Mouse (Mus musculus): ENCODE data around the gene Pla2g7.

- TF ChIP-seq CTCF (IDR thresholded peaks at IDR 0.05; ENCODE audit: low read depth) (no peak), EP300 (IDR thresholded peaks at IDR 0.05; ENCODE audit: low read depth) (no peak)
Observed at GRCm38 (mm10) chr17:43589750-43590149, 21.9 kb downstream of the Pla2g7 start.
